Mouse (Mus musculus) limb, embryonic 12.5 days (tissue): ENCODE measurements at regions not wholly inside any gene's neighbourhood (a gene's known extent, or its start where the extent isn't known, plus 50 kb on each side); places are given as distances from the start of the nearest gene placed in this dataset.

Experiments
- ATAC-seq: fragments of 200-750 bp; cut with Nextera tagmentation; 2 replicates; pipeline ENCODE4 v1.8.0; 2017; ENCODE audit warnings: low read depth, moderate TSS enrichment; ENCODE audit not compliant: insufficient number of reproducible peaks, insufficient read depth, low FRiP score, low TSS enrichment
- H3K27ac ChIP-seq: fragments of 300-500 bp; sonication (generic); 2 replicates; pipeline ENCODE4 v1.5.1; 2016; ENCODE audit warnings: mild to moderate bottlenecking, moderate library complexity
- H3K27me3 ChIP-seq: fragments of 300-500 bp; sonication (generic); 2 replicates; pipeline ENCODE4 v1.6.1; 2016; ENCODE audit warnings: mild to moderate bottlenecking, moderate library complexity
- H3K36me3 ChIP-seq: fragments of 300-500 bp; sonication (generic); 2 replicates; pipeline ENCODE4 v1.6.1; 2016; ENCODE audit warnings: mild to moderate bottlenecking, moderate library complexity
- H3K4me1 ChIP-seq: fragments of 300-500 bp; sonication (generic); replicated peaks from 2 replicates; pipeline ENCODE4 v1.6.1; 2016
- H3K4me2 ChIP-seq: fragments of 300-500 bp; sonication (generic); 2 replicates; pipeline ENCODE4 v1.6.1; 2016; ENCODE audit warnings: mild to moderate bottlenecking, moderate library complexity
- H3K4me3 ChIP-seq: fragments of 300-500 bp; sonication (generic); replicated peaks from 2 replicates; pipeline ENCODE4 v1.5.1; 2016; ENCODE audit warnings: mild to moderate bottlenecking
- H3K9ac ChIP-seq: fragments of 300-500 bp; sonication (generic); replicated peaks from 2 replicates; pipeline ENCODE4 v1.6.1; 2016; ENCODE audit warnings: mild to moderate bottlenecking, moderate library complexity
- H3K9me3 ChIP-seq: fragments of 300-500 bp; sonication (generic); 2 replicates; pipeline ENCODE4 v1.6.1; 2016; ENCODE audit warnings: mild to moderate bottlenecking, moderate library complexity
- WGBS: fragments of 180-500 bp; shearing (Covaris S2); methylation state at CpG from one replicate; pipeline ENCODE4 v1.1.7; 2016; 5-methylcytosine and 5-hydroxymethylcytosine counted together

DNA sequence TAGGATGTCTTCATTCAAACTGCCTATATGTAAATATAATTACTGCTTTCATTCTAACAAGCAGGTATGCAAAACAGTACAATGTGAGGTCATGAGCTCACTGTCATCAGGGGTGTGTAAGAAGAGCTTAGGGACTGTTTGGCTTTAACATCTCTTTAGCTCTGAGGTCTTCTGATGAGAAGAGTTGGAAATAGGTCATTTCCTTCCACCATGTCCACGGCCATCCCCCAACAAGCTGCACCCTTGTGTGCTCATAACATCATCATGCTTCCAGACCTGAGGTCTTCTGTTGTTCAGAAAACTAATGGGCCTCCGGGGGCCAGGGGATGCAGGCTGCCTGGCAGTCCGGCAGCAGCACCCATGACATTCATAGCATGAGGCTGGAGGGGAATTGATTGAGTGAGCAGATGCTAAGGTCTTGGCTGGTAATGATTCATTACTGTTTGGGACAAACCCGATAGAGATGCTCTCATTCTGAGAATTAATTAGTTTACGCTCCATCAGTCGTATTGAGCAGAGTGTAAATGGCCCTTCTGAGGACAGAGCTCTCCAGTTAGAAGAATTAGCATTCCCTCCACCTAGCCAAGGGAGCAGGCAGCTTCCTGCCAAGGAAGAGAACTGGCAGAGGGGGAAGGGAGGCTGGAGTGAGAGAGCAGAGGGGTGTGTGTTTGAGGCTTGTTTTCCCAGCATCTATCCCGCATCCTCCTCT lies 64.0 kb downstream of the Rps24 start:
- ATAC-seq, result no peak
- no peak overlapping the region for H3K27ac ChIP-seq
- no peaks in the 10 kb centered on the region for H3K27me3 ChIP-seq
- no peak overlapping the region for H3K4me2 ChIP-seq
- peaks cover 6% of the 10 kb centered on the region for H3K9me3 ChIP-seq
- WGBS, result 58% methylated on average over 7 of the region's 7 CpGs
- peaks cover 3% of the 10 kb centered on the region; the same call in 1 of the 2 replicates for H3K4me1 ChIP-seq
- no peaks in the 10 kb centered on the region for H3K36me3 ChIP-seq
- no peak overlapping the region for H3K9ac ChIP-seq
- H3K4me3 ChIP-seq, result no peak overlapping the region

DNA sequence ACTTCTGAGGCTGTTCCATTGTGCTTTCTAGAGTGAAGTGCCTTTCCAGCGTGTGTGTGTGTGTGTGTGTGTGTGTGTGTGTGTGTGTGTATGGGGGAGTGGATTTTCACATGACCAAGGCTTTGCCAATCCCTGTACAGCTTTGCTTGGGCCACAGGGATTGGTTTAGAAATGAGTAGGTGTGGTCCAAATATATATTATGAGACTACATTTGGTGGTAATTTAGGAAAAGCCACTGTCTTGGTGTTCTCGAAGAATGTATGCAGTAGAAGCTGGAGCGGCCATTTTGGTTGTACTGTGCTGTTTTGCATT lies 64.5 kb downstream of the Rps24 start:
- Histone ChIP-seq H3K4me2 (no peak overlapping the region), H3K36me3 (no peaks in the 10 kb centered on the region), H3K4me1 (peaks cover 3% of the 10 kb centered on the region; the same call in 1 of the 2 replicates), H3K9me3 (peaks cover 6% of the 10 kb centered on the region), H3K27me3 (no peaks in the 10 kb centered on the region), H3K4me3 (no peak overlapping the region), H3K27ac (no peak overlapping the region), H3K9ac (no peak overlapping the region)
- no peak for ATAC-seq
- WGBS, result 73% methylated on average over 3 of the region's 3 CpGs

DNA sequence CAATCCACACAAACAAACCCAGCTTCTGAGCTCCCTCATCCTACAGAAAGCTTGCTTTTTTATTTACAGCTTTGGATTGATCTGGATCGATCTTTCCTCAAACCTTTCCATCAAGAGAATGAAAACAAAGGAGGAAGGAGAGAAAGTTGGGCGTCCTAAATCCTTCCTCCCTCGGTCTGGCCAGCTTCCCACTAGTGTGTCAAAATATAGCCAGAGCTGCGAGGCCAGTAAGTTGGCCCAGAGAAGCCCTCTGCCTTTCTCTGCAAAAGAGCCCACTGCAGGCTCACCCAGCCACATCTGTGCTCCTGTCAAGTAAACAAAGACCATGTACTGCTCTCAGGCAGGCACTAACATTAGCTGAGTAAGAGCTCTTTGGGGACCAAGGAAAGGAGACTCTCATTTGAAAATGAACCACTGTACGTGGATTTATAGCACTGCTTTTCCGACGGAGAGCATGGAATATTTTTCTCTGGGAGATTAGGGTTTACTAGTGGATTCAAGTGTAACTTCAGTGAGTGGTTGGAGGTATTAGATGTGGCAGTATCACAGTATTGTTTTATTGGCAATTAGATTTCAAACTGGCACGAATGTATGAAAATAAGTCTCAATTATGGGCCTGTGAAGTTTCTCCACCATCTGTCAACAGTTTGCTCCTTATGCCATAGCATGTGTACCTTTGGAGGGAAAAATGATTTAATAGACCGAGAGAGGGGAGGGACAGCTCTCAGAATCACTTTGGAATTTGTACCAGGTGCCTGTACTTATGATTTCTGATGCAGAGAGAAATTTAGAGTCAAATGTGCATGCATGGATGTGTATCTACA lies 78.1 kb downstream of the Rps24 start:
- Histone ChIP-seq H3K4me3 (no peak overlapping the region), H3K9ac (no peak overlapping the region), H3K36me3 (no peaks in the 10 kb centered on the region), H3K27ac (peak overlapping the region; percentile 68), H3K4me1 (peaks cover 21% of the 10 kb centered on the region), H3K9me3 (no peaks in the 10 kb centered on the region), H3K27me3 (0 out of 2 replicates have a peak, but pooled peaks cover 3% of the 10 kb centered on the region), H3K4me2 (no peak overlapping the region)
- no peak for ATAC-seq
- 49% methylated on average over 9 of the region's 9 CpGs for WGBS

DNA sequence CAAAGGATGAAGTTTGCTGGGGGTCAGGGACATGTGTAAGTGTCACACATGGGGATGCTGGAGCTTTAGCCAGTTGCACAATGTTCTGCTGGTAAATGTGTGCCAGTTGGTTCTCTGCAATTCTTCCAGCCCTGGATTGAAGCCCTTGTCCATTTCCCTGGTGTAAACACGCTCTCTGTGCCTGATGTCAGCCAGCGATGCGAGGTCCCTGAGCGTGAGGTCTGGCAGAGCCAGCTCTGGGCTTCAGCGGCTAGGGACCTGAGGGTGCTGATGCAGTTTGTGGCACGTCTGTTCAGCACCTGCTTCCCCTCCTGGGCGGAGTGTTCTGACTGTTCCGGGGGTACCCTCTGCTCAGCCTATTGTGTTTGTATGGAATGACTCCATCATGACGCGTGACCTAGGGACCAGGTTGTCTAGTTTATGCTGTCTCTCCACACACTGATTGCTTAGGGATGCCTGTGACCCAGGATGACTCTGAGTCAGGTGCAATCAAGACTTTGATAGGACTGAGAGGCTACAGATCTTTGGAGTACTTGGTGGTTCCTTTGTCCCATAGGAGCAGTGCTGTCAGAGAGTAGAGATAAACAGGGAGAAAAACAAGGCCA lies 78.9 kb downstream of the Rps24 start:
- no peaks in the 10 kb centered on the region for H3K36me3 ChIP-seq
- no peak for ATAC-seq
- peak overlapping the region; percentile 50; the same call in 1 of the 2 replicates for H3K27ac ChIP-seq
- 0 out of 2 replicates have a peak, but pooled peaks cover 2% of the 10 kb centered on the region for H3K27me3 ChIP-seq
- WGBS, result 80% methylated on average over 10 of the region's 10 CpGs
- H3K9me3 ChIP-seq, result no peaks in the 10 kb centered on the region
- no peak overlapping the region for H3K4me3 ChIP-seq
- no peak overlapping the region for H3K9ac ChIP-seq
- no peak overlapping the region for H3K4me2 ChIP-seq
- H3K4me1 ChIP-seq, result peaks cover 21% of the 10 kb centered on the region

DNA sequence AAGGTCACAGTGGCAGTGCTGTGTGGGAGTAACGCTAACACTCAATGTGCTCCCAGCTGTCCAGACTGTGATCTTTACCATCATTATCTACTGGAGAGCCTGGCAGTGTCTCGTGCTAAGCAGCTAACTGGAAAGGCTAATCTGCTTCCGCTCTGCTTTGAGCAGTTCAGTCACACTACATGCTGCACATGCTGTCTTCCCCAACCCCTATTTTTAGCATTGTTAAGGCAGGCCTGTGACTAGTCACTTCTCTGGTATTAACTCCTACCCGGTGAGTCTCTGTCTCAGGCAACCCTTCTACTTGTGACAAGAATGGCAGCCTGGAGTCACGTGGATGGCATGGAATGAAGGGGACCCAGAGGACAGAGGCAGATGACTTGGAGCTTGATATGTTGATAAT lies 88.2 kb downstream of the Rps24 start:
- Histone ChIP-seq H3K4me2 (no peak overlapping the region), H3K27ac (no peak overlapping the region), H3K27me3 (no peaks in the 10 kb centered on the region), H3K4me1 (peaks cover 16% of the 10 kb centered on the region), H3K9ac (no peak overlapping the region), H3K36me3 (no peaks in the 10 kb centered on the region), H3K9me3 (no peaks in the 10 kb centered on the region), H3K4me3 (no peak overlapping the region)
- no peak for ATAC-seq
- 88% methylated on average over 5 of the region's 5 CpGs for WGBS

DNA sequence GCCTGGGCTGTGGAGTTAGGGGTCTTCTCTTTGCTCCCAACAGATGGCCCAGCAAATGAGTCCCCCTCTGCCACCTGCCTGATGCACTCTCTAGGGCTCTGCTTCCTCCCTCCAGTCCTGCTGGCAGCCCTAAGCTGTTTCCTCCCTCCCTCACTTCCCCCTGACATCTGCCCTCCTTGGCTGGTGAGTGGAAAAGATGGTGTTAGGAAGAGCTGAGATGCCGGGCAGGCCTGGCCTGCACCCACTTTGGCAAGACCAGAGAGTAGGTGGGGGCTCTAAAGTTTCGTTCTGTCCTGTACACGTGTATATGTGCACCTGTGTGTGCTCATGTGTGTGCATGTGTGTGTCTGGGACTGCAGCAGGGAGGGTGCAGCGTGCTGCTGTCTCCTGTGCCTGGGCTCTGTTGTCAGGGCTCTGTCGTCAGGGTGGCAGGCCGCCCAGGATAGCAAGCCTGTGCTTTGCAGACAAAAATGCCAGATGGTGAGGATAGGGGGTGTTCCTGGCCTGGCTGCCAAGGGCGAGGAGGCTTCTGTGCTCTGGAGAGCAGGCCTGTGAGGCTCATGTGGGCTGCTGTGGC lies 91.7 kb downstream of the Rps24 start:
- 31% methylated on average over 7 of the region's 7 CpGs for WGBS
- Histone ChIP-seq H3K4me3 (no peak overlapping the region), H3K27me3 (no peaks in the 10 kb centered on the region; the same call in 1 of the 2 replicates), H3K4me1 (peaks cover 16% of the 10 kb centered on the region), H3K36me3 (no peaks in the 10 kb centered on the region), H3K9ac (no peak overlapping the region), H3K4me2 (no peak overlapping the region), H3K9me3 (no peaks in the 10 kb centered on the region), H3K27ac (peak overlapping the region; percentile 69)
- ATAC-seq, result no peak

DNA sequence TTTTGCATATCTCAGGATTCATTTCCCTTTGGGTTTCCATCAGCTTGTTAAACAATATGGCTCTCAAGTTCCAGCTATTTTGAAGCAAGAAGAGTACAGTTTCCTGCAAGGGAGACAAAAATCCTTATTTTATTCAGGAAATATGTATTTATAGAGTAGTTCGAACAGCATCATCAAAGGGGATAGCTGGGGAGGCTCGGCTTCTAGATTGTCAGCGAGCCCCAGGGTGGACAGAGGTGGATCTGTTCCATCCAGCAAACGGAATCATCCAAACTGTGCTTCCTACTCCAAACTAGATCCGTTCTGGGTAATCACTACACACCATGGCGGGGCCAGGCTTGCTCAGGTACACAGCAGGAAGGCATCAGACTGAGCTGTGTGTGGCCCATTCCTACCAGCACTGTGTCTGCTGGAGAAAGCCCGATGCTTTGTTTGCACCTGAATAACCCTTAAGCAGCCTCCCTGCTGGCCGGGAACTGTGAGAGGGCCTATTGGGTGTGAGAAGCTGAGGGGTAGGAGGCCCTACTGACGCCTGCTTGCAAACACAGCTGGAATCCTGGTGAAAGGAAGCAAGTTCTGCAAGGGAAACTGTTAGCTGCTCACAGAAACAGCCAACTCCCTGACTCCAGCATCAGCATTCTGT lies 92.3 kb downstream of the Rps24 start:
- 18% methylated on average over 9 of the region's 9 CpGs for WGBS
- H3K27me3 ChIP-seq, result no peaks in the 10 kb centered on the region; the same call in 1 of the 2 replicates
- H3K27ac ChIP-seq, result peak overlapping the region; percentile 69
- peaks cover 16% of the 10 kb centered on the region for H3K4me1 ChIP-seq
- no peaks in the 10 kb centered on the region for H3K9me3 ChIP-seq
- no peak; the same call in 1 of the 2 replicates for ATAC-seq
- H3K4me3 ChIP-seq, result no peak overlapping the region
- H3K9ac ChIP-seq, result no peak overlapping the region
- no peak overlapping the region for H3K4me2 ChIP-seq
- no peaks in the 10 kb centered on the region for H3K36me3 ChIP-seq

DNA sequence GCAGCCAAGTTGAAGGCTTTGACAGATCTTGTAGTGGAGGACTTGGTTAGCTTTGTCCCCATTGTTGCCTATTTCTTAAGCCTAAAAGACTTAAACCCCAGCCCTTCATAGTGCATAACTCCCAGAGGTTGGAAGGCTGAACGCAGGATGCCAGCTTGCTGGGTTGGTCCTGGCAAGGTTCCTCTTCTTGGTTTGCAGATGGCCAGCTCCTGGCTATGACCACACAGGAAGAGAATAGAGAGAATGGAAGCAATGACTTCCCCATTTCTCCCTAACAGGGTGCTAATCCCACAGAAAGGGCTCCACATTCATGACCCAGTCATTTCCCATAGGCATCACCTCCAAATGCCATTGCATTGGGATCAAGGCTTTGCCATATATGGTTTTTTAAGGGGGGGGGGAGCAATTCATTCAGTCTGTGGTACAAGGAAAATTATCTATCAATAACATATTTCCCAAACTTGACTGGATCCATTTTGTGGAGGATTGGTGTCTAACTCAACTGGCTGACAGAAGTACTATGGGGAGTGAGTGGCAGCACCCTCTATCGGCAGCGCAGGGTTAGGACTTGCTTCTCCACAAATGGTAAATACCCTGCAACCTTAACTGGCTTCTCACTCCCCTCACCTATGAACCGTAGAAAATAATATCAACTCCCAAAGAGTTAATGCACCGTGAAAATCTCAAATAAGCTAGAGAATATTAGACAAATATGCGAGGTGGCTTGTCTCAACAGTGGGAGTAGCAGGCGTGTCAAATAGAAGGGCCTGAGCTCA lies 99.4 kb downstream of the Rps24 start:
- Histone ChIP-seq H3K36me3 (no peaks in the 10 kb centered on the region), H3K4me3 (no peak overlapping the region), H3K4me1 (no peaks in the 10 kb centered on the region), H3K9me3 (no peaks in the 10 kb centered on the region), H3K27me3 (no peaks in the 10 kb centered on the region; the same call in 1 of the 2 replicates), H3K4me2 (no peak overlapping the region), H3K27ac (no peak overlapping the region), H3K9ac (no peak overlapping the region)
- ATAC-seq, result no peak
- 70% methylated on average over 7 of the region's 7 CpGs for WGBS

DNA sequence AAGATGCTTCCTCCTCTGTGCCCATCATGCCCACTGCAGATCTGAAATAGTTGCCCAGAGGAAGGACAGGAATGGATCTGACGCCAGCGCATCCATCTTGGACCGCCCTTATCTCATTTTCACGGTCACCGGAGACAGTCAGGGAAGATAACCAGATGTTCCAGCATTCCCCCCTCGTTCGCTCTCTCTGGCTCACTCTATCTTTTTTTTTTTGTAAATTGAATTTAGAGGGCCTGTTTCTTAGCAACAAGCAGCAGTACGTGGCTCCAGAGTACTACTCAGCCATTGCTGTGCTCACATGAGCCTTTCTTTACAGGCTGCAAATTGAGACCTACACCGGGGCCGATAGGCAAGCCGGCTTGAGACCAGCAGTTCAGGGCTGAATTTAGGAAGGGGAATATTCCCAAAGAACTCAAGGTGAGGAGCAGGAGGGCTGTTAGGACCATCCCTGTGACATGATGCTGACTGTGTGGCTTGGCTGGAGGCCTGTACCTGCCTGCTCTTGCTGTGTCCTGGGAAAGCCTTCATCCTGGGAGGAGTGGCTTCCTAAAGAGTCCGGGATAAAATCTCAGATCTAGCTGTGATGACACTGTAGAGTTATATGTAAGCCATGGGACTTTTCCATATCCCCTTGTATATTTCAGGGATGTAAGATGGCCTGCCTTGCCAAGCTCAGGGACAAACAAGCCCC lies 100.2 kb downstream of the Rps24 start:
- ATAC-seq, result no peak
- no peak overlapping the region for H3K4me2 ChIP-seq
- WGBS, result 86% methylated on average over 12 of the region's 12 CpGs
- no peaks in the 10 kb centered on the region for H3K36me3 ChIP-seq
- H3K4me1 ChIP-seq, result no peaks in the 10 kb centered on the region
- no peak overlapping the region for H3K27ac ChIP-seq
- no peaks in the 10 kb centered on the region for H3K27me3 ChIP-seq
- H3K4me3 ChIP-seq, result no peak overlapping the region
- H3K9ac ChIP-seq, result no peak overlapping the region
- H3K9me3 ChIP-seq, result no peaks in the 10 kb centered on the region

DNA sequence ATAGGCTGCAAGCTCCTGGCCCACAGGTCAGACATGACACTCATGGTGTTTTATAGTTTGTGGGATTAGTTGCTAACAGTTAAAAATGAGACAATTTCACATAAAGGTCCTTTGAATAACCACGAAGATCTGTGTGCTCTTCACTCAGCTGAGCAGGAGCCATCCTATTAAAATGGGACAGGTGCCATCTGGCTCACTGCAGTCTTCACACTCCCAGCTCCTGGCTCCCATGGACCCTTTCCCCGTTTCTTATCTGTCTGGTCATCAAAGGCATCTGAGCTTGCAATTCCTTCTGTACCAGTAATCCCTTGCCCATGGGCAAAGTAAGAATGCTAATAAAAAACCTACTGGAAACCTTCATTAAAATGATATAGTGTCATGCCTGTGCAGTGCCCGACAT lies 101.1 kb downstream of the Rps24 start:
- H3K27ac ChIP-seq, result no peak overlapping the region
- no peaks in the 10 kb centered on the region for H3K4me1 ChIP-seq
- 48% methylated on average over 3 of the region's 3 CpGs for WGBS
- H3K36me3 ChIP-seq, result no peaks in the 10 kb centered on the region
- ATAC-seq, result no peak
- no peak overlapping the region for H3K4me3 ChIP-seq
- no peak overlapping the region for H3K9ac ChIP-seq
- no peaks in the 10 kb centered on the region for H3K27me3 ChIP-seq
- H3K9me3 ChIP-seq, result no peaks in the 10 kb centered on the region
- no peak overlapping the region for H3K4me2 ChIP-seq
